Comparison of ENCODE assay signal across 8 mouse cellular contexts in genomic region chr16:90312449-90313082, GRCm38 (mm10). TPM values are rescaled to one million over a fixed set of nuclear protein-coding genes. Genes with fewer than 3 reads are reported as not detected.
DNase-seq lines count a peak whose midpoint lies in the region; ATAC-seq and TF ChIP-seq lines count a peak whose summit lies in the region.

No protein-coding gene starts in this region.

- no peak overlapping the region for H3K27ac ChIP-seq in heart, embryonic 12.5 days (ENCODE audit: poor library complexity, severe bottlenecking)
- H3K27ac ChIP-seq in intestine, postnatal 0 days (ENCODE audit: low read depth, low read length): no peak overlapping the region

- no peaks in the 10 kb centered on the region for H3K4me1 ChIP-seq in heart, embryonic 12.5 days (replicated peaks)
- H3K4me1 ChIP-seq in intestine, postnatal 0 days (replicated peaks; ENCODE audit: control insufficient read depth, insufficient read depth, low read length): no peaks in the 10 kb centered on the region

- no peak overlapping the region for H3K9ac ChIP-seq in heart, embryonic 12.5 days
- no peak overlapping the region for H3K9ac ChIP-seq in intestine, postnatal 0 days (ENCODE audit: low read depth, low read length)

- TF ChIP-seq CTCF in intestine, postnatal 0 days (IDR thresholded peaks at IDR 0.05; ENCODE audit: low read depth): peak; percentile 61

- no peaks in the 10 kb centered on the region for H3K9me3 ChIP-seq in heart, embryonic 12.5 days (replicated peaks)
- H3K9me3 ChIP-seq in intestine, postnatal 0 days (ENCODE audit: control insufficient read depth): no peaks in the 10 kb centered on the region

- H3K36me3 ChIP-seq in heart, embryonic 12.5 days: no peaks in the 10 kb centered on the region
- no peaks in the 10 kb centered on the region for H3K36me3 ChIP-seq in intestine, postnatal 0 days (ENCODE audit: control insufficient read depth, insufficient read depth)

- no peak overlapping the region for H3K4me2 ChIP-seq in heart, embryonic 12.5 days
- no peak overlapping the region for H3K4me2 ChIP-seq in intestine, postnatal 0 days (replicated peaks; ENCODE audit: low read depth)

- WGBS in heart, embryonic 12.5 days: 73% methylated on average over 13 of the region's 13 CpGs
- 55% methylated on average over 13 of the region's 13 CpGs for WGBS in intestine, postnatal 0 days

- DNase-seq in heart, adult 9 months (ENCODE audit: low spot score in 2 of 2): no peak
- DNase-seq in ES-CJ7 (ENCODE audit: low read depth, low spot score): peak; percentile 73
- peak; percentile 69 to 76 for DNase-seq in cerebellum, postnatal 10 days
- no peak for DNase-seq in yolk sac, embryonic 10.5 days (ENCODE audit: low spot score)
- DNase-seq in gastrocnemius, postnatal 10 days: no peak

- peak; percentile 51; the same call in 1 of the 2 replicates for ATAC-seq in heart, embryonic 12.5 days (ENCODE audit: insufficient number of reproducible peaks, low FRiP score)
- 0 out of 2 replicates have a peak, but pooled peaks have one; percentile 49 for ATAC-seq in intestine, postnatal 0 days
- ATAC-seq in megakaryocyte progenitor cell, adult 5-6 weeks (replicated peaks; ENCODE audit: poor library complexity): peak; percentile 73

- H3K4me3 ChIP-seq in heart, embryonic 12.5 days: no peak overlapping the region
- no peak overlapping the region for H3K4me3 ChIP-seq in intestine, postnatal 0 days (ENCODE audit: low read depth, low read length)

- no peaks in the 10 kb centered on the region for H3K27me3 ChIP-seq in heart, embryonic 12.5 days (replicated peaks)
- no peaks in the 10 kb centered on the region for H3K27me3 ChIP-seq in intestine, postnatal 0 days (replicated peaks; ENCODE audit: control insufficient read depth, insufficient read depth, low read length)

RNA-seq across cellular contexts. Expression of gene Scaf4, which starts 28.3 kb away (rescaled TPM):
- polyA plus RNA-seq in heart, embryonic 12.5 days (2016; fragmentation: Nextera tagmentation; extraction: Ambion mirVana): 27.3 and 29.7 TPM in 2 replicates
- 9.3 and 11.9 TPM in 2 replicates for polyA plus RNA-seq in intestine, postnatal 0 days (2015; fragmentation: Nextera tagmentation; extraction: Ambion mirVana)
- 64.0 and 67.2 TPM in 2 replicates for total RNA-seq in megakaryocyte progenitor cell, adult 5-6 weeks (2015)
- total RNA-seq in megakaryocyte progenitor cell, adult 5-6 weeks (2017): 14.1 and 18.5 TPM in 2 replicates
- total RNA-seq in gastrocnemius, postnatal 10 days (2021): 10 to 100 TPM; 20.0 to 24.8 TPM

Comparison
In these comparisons a context has a peak if more than half of its experiments do, and no peak if none do; other contexts are left out.
1. DNase-seq: peak in ES-CJ7 (single experiment) and cerebellum, postnatal 10 days (2 of 2); none in heart, adult 9 months (0 of 2), yolk sac, embryonic 10.5 days (single experiment) and gastrocnemius, postnatal 10 days (single experiment).
2. Peak in every context shown above with its lines, with median percentiles within 50 percentile points of each other: ATAC-seq.